Mouse (Mus musculus): Measurements from ENCODE around the gene Bdkrb1.

Bdkrb1 gene

GRCm38 (mm10) chr12:105602581-105603210 lies at the start of gene Bdkrb1:
Gene Bdkrb1, plus strand, starts transcription at chr12:105603085.
- DNase-seq (ENCODE audit: low spot score), result no peak

DNA sequence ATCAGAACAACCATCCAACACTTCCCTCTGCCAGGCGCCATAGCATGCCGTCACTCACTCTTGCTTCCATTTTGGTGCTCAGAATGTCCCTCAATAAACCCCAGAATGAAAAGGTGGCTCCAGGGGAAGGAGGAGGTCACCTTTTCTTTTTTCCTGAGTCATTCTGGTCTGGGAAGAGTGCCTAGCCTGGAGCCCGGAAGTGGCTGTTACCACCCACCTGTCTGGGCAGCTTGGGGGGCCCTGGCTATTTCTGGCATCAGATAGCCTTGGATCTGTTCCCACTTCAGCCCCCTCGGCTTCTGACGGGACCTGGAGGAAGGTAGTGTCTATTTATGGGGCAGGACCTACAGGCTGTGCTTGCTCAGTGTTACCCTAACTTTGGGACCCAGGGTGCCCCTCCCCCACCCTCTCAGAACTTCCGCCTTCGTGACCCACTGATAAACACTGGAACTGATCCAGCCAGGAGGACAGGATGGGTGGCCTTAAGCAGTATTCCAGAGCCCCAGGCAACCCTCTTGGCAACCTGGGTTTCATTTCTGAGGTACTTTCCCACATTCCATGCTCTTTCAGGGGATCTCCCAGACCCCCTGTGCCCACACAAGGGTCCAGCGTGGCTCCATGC lies 48.6 kb upstream of the Bdkrb1 start:
- DNase-seq (ENCODE audit: low spot score), result no peak

GRCm38 (mm10) chr12:105555172-105555571 lies 47.7 kb upstream of the Bdkrb1 start:
- DNase-seq (ENCODE audit: low spot score), result no peak

DNA sequence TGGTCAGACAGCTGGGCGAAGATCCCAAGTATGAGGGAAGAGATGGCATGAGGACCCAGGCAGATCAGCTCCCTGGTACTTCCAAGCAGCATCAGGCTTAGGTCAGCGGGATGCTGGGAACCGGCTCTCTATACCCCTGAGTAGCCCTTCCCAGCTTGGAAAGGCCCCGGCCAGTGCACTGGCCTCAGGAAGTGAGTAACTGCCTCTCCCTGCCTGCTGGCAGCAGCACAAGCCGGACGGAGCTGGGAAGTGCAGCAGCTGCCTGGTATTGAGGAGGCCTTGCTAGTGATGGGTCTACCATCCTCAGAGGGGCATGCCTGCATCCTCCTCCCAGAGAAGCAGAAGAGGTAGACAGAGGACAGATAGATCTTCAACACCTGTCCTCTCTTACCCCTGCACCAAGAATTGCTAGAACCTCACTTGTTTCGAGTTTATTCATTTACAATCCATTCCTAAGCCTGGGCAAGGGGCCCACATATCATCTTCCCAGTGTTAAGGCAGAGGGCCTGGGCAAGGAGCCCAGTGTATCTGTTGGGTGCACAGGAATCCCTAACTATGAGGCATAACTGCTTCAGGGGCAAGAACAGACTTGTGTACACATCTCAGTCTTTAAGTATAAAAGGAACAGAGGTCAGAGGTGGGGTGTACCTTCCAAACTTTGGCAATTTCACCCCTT lies 45.5 kb upstream of the Bdkrb1 start:
- no peak for DNase-seq (ENCODE audit: low spot score)

GRCm38 (mm10) chr12:105561007-105561534 lies 41.8 kb upstream of the Bdkrb1 start:
- no peak for DNase-seq (ENCODE audit: low spot score)

DNA sequence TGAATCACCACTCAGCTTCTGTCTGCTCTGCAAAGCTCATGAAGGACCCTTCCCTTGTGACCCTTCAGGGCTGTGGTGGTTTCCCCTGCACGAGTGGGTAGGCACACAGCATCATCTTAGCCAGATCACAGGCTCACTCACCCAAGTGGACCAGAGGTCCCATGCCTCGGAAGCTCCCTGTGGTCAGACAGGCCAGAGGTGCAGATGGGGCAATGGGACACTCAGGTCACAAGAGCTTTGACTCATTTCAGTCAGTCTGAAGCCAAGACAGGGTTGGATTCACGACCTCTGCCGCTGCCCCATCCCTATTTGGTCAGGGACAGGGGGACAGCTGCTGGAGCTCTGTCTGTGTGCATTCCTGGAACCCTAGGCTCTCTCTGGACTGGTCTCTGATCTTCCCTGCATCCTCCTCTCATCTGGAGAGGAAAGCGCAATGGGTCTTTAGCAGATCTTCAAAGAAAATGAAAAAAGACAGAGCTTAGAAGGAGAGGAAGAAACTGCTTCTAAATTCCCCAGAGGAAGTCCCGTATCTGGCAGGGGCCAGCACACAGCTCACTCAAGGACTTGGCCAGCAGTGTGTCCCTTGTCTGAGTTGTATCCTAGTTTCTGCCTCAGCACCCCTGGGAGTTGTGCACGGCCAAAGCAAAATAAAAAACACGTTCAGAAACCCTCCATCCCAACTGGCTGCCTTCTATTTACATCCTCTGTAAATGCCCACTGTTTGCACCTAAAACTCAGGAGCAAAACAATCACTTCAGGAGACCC lies 40.6 kb upstream of the Bdkrb1 start:
- DNase-seq (ENCODE audit: low spot score), result no peak

GRCm38 (mm10) chr12:105562936-105563680 lies 39.8 kb upstream of the Bdkrb1 start, which contains the start of gene Bdkrb2:
Gene Bdkrb2, plus strand, starts transcription at chr12:105563226.
- peak; percentile 33 for DNase-seq (ENCODE audit: low spot score)

DNA sequence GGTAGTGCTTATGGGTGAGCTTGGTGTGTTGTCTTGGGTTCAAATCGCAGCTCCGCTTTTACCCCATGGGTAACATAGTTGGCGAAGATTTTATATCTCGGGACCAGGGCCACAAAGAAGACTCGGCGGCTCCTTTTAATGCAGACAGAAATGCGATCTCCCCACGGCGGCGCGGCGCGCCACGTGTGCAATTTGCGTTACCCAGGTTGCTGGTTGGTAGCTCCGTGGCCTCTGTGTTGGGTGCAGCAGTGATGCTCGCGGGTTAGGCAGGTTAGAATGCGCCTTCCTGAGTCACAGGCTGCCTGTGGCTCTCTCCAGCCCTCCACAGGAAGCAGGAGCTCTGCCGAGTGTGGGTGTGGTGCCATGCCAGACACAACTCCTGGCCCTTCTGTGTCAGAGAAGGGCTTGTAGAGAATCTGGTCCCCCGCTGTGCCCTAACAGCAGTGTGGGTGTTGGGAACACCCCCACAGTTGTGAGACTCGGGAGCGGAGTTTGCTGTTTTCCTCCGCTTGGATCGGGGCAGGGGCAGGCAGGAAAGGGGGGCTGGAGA lies 39.1 kb upstream of the Bdkrb1 start:
- DNase-seq (ENCODE audit: low spot score), result no peak

DNA sequence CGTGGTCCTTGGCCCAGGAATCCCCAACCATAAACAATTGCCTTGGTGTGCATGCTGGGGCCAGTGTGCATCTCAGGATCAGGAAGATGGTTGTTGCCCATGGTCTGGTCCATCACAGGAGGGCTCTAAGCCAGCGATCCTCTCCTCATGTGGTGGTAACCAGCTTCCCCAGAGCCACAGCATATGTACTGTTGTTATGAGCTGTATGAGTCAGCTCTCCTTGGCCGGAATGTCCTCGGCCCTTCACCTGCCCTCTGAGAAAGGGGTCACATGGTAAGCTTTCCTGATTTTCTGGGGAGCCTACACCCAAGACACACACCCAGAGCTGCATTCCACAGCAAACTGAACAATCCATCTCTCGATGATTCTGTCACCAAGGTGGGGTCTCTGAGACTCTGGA lies 37.7 kb upstream of the Bdkrb1 start:
- DNase-seq (ENCODE audit: low spot score), result no peak

GRCm38 (mm10) chr12:105571867-105572266 lies 31.0 kb upstream of the Bdkrb1 start:
- no peak for DNase-seq (ENCODE audit: low spot score)

GRCm38 (mm10) chr12:105572622-105573021 lies 30.3 kb upstream of the Bdkrb1 start:
- no peak for DNase-seq (ENCODE audit: low spot score)

- no peak for DNase-seq (ENCODE audit: low spot score)
These were observed 28.5 kb upstream of the Bdkrb1 start for GRCm38 (mm10) chr12:105574356-105574755.

GRCm38 (mm10) chr12:105580490-105580889 lies 22.4 kb upstream of the Bdkrb1 start:
- no peak for DNase-seq (ENCODE audit: low spot score)

- no peak for DNase-seq (ENCODE audit: low spot score)
These were observed 20.4 kb upstream of the Bdkrb1 start for GRCm38 (mm10) chr12:105582486-105582885.

DNA sequence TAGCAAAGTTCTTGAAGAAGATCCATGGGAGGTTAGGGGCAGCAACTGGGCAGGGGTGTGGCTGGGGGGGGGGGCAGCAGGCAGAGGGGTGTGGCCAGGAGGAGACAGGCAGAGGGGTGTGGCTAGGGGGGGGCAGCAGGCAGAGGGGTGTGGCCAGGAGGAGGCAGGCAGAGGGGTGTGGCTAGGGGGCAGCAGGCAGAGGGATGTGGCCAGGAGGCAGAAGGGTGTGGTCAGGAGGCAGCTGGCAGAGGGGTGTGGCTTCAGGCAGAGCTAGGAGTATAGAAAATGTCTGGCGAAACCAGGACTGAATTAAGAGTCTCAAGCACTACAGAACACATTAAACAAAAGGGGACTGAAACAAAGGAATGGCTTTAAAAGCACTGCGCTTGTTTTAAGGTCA lies 19.4 kb upstream of the Bdkrb1 start:
- no peak for DNase-seq (ENCODE audit: low spot score)

DNA sequence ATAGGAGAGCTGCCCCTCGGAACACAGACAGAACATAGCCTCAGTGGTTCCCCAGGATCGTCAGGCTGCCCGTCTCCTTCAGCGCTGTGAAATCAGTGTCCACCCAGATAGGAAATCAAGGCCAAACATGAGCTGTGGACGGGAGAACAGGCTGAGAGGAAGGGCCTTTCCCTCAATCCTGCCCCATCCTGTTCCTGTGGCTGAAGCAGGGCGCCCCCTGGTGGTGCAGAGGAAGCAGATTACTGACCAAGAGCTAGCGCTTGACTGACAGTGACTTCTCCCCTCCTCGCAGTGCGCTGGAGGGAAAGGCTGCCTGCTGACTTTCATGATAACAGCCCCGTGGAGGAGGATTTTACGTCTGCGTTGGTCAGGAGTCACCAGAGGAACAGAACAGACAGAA lies 18.0 kb upstream of the Bdkrb1 start:
- peak; percentile 73 for DNase-seq (ENCODE audit: low spot score)

GRCm38 (mm10) chr12:105587526-105587925 lies 15.4 kb upstream of the Bdkrb1 start:
- no peak for DNase-seq (ENCODE audit: low spot score)

DNA sequence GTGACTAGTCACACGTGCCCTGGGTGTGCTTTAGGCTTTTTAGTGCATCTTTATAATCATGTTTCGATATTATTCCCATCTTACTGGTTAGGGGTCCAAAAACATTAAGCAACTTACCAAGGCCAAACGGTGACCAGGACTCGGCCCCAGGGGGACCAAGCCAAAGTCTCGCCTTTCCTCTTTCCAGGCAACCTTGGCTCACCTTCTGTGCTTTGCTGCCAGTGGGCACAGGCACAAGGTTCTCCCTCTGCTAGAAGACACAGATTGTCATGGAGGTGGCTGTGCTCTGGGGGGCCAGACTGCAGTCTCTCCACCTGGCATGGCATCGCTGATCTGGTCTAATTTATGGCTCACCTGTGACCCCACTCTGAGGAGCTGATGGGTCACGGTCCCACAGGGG lies 12.1 kb upstream of the Bdkrb1 start:
- no peak for DNase-seq (ENCODE audit: low spot score)

DNA sequence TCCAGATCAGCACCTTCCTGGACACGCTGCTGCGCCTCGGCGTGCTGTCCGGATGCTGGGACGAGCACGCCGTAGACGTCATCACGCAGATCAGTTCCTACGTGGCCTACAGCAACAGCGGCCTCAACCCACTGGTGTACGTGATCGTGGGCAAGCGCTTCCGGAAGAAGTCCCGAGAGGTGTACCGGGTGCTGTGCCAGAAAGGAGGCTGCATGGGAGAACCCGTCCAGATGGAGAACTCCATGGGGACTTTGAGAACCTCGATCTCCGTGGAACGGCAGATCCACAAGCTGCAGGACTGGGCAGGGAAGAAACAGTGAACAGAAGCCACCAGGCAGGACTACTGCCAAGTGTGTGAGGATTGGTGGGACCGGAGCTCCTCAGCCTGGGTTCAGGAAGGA lies 10.5 kb upstream of the Bdkrb1 start:
- no peak for DNase-seq (ENCODE audit: low spot score)

GRCm38 (mm10) chr12:105593471-105593870 lies 9.4 kb upstream of the Bdkrb1 start:
- DNase-seq (ENCODE audit: low spot score), result no peak

DNA sequence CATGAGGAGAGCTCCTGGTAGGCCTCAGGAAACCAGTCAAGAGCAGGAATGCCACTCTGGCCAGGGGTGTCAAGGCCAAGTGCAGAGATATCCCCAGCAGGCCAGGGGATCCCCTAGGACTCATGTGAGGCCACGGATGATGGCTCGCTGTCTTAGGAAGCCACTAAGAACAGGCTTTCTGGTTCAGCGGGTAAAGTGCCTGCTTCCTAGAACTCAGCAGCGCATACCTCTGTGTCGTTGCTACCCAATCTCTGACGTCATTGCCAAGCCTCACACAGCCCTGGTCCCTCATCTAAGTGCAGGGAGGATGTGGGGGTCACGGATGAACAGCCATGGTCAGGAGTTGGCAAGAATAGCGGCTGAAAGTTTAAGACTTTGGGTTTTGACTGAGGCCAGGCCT lies 5.8 kb upstream of the Bdkrb1 start:
- DNase-seq (ENCODE audit: low spot score), result no peak
